Mouse (Mus musculus): ENCODE results near the gene Gm17617. TPM values are rescaled to one million over a fixed set of nuclear protein-coding genes. Genes with fewer than 3 reads are reported as not detected.

Gm17617 gene
- total and polyA plus RNA-seq, 3 experiments: not detected

GRCm38 (mm10) chr13:55168255-55168654 lies 34.9 kb upstream of the Gm17617 start:
- TF ChIP-seq POLR2A (IDR thresholded peaks at IDR 0.05; ENCODE audit: insufficient read depth, low read depth, low read length): no peak
- TF ChIP-seq CTCF (IDR thresholded peaks at IDR 0.05): no peak
- TF ChIP-seq EP300 (IDR thresholded peaks at IDR 0.05; ENCODE audit: insufficient read depth, low read depth, low read length): no peak
- no peak overlapping the region for H3K27ac ChIP-seq
- DNase-seq: no peak
- H3K36me3 ChIP-seq (ENCODE audit: control insufficient read depth, insufficient read depth, low read length): no peaks in the 10 kb centered on the region
- H3K79me2 ChIP-seq (replicated peaks; ENCODE audit: control insufficient read depth, insufficient read depth, low read length): no peaks in the 10 kb centered on the region
- H3K4me1 ChIP-seq (ENCODE audit: control insufficient read depth, insufficient read depth, low read length): peaks cover 8% of the 10 kb centered on the region
- no peak overlapping the region for H3K9ac ChIP-seq (ENCODE audit: low read depth, low read length)
- H3K27me3 ChIP-seq (ENCODE audit: control insufficient read depth, insufficient read depth, low read length): no peaks in the 10 kb centered on the region
- intact Hi-C loops (cut with DNase I): no loop called here
- no peak overlapping the region for H3K4me3 ChIP-seq
- 85% methylated on average over 5 of the region's 5 CpGs for WGBS

DNA sequence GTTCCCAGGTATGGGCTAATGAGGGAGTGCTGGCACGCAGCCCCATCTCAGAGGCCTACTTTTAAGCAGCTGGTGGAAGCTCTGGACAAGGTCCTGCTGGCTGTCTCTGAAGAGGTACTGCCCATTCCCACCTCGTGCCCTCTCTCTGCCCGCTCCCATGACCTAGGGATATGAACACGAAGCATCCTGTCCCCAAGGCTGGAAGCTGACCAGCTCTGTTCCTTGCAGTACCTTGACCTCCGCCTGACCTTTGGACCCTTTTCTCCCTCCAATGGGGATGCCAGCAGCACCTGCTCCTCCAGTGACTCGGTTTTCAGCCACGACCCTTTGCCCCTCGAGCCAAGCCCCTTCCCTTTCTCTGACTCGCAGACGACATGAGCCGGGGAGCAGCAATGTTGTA lies 34.5 kb upstream of the Gm17617 start:
- Histone ChIP-seq H3K4me1 (ENCODE audit: control insufficient read depth, insufficient read depth, low read length) (peaks cover 8% of the 10 kb centered on the region), H3K4me3 (no peak overlapping the region), H3K79me2 (replicated peaks; ENCODE audit: control insufficient read depth, insufficient read depth, low read length) (no peaks in the 10 kb centered on the region), H3K36me3 (ENCODE audit: control insufficient read depth, insufficient read depth, low read length) (no peaks in the 10 kb centered on the region), H3K27me3 (ENCODE audit: control insufficient read depth, insufficient read depth, low read length) (no peaks in the 10 kb centered on the region), H3K27ac (no peak overlapping the region), H3K9ac (ENCODE audit: low read depth, low read length) (no peak overlapping the region)
- DNase-seq: no peak
- intact Hi-C loops (cut with DNase I): no loop called here
- no peak for TF ChIP-seq CTCF (IDR thresholded peaks at IDR 0.05)
- no peak for TF ChIP-seq POLR2A (IDR thresholded peaks at IDR 0.05; ENCODE audit: insufficient read depth, low read depth, low read length)
- TF ChIP-seq EP300 (IDR thresholded peaks at IDR 0.05; ENCODE audit: insufficient read depth, low read depth, low read length): no peak
- WGBS: 87% methylated on average over 11 of the region's 11 CpGs

GRCm38 (mm10) chr13:55166806-55167725 lies 33.7 kb upstream of the Gm17617 start:
- Histone ChIP-seq H3K27me3 (ENCODE audit: control insufficient read depth, insufficient read depth, low read length) (no peaks in the 10 kb centered on the region), H3K79me2 (replicated peaks; ENCODE audit: control insufficient read depth, insufficient read depth, low read length) (no peaks in the 10 kb centered on the region), H3K9ac (ENCODE audit: low read depth, low read length) (no peak overlapping the region), H3K4me1 (ENCODE audit: control insufficient read depth, insufficient read depth, low read length) (peaks cover 5% of the 10 kb centered on the region), H3K36me3 (ENCODE audit: control insufficient read depth, insufficient read depth, low read length) (no peaks in the 10 kb centered on the region), H3K27ac (no peak overlapping the region), H3K4me3 (no peak overlapping the region)
- DNase-seq: no peak
- intact Hi-C loops (cut with DNase I): no loop called here
- 86% methylated on average over 32 of the region's 32 CpGs for WGBS
- no peak for TF ChIP-seq EP300 (IDR thresholded peaks at IDR 0.05; ENCODE audit: insufficient read depth, low read depth, low read length)
- TF ChIP-seq CTCF (IDR thresholded peaks at IDR 0.05): no peak
- no peak for TF ChIP-seq POLR2A (IDR thresholded peaks at IDR 0.05; ENCODE audit: insufficient read depth, low read depth, low read length)

DNA sequence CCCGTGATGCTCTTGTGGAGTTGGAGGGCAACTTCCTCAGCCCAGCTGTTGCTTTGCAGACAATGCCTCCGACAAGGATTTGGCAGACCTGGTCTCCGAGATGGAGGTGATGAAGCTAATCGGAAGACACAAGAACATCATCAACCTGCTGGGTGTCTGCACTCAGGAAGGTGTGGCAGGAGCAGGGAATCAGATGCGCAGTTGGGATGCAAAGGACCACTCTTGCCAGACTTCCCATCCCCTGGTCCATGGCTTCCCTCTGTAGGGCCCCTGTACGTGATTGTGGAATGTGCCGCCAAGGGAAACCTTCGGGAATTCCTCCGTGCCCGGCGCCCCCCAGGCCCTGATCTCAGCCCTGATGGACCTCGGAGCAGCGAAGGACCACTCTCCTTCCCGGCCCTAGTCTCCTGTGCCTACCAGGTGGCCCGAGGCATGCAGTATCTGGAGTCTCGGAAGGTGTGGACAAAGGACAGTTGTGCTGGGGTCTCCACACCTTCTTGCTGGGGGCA lies 32.5 kb upstream of the Gm17617 start:
- Histone ChIP-seq H3K27me3 (ENCODE audit: control insufficient read depth, insufficient read depth, low read length) (no peaks in the 10 kb centered on the region), H3K79me2 (replicated peaks; ENCODE audit: control insufficient read depth, insufficient read depth, low read length) (no peaks in the 10 kb centered on the region), H3K4me1 (ENCODE audit: control insufficient read depth, insufficient read depth, low read length) (no peaks in the 10 kb centered on the region), H3K36me3 (ENCODE audit: control insufficient read depth, insufficient read depth, low read length) (no peaks in the 10 kb centered on the region), H3K9ac (ENCODE audit: low read depth, low read length) (no peak overlapping the region), H3K4me3 (no peak overlapping the region), H3K27ac (no peak overlapping the region)
- no peak for DNase-seq
- 87% methylated on average over 16 of the region's 16 CpGs for WGBS
- intact Hi-C loops (cut with DNase I): no loop called here
- TF ChIP-seq CTCF (IDR thresholded peaks at IDR 0.05): no peak
- no peak for TF ChIP-seq EP300 (IDR thresholded peaks at IDR 0.05; ENCODE audit: insufficient read depth, low read depth, low read length)
- TF ChIP-seq POLR2A (IDR thresholded peaks at IDR 0.05; ENCODE audit: insufficient read depth, low read depth, low read length): no peak

DNA sequence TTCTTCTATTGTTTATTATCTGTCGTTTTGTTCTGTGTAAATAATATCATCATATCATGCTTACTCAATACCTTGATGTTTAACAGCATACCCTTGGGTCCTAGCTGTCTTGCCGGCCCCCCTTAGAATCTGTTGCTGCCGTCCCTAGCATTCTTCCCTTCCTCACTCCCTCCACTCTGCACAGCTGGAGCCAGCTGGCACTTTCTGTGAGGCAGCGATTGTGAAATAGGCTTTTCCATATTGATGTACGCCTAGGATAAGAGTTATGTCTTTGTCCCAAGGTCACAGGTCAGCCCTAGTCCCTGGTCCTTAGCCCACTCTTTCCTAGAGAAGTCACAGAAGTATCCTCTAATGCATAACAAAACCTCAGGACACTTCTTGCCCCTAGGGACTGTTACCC lies 30.2 kb upstream of the Gm17617 start:
- H3K27me3 ChIP-seq (ENCODE audit: control insufficient read depth, insufficient read depth, low read length): no peaks in the 10 kb centered on the region
- no peaks in the 10 kb centered on the region for H3K79me2 ChIP-seq (replicated peaks; ENCODE audit: control insufficient read depth, insufficient read depth, low read length)
- no peak for DNase-seq
- 54% methylated on average over 5 of the region's 5 CpGs for WGBS
- intact Hi-C loops (cut with DNase I): no loop called here
- TF ChIP-seq POLR2A (IDR thresholded peaks at IDR 0.05; ENCODE audit: insufficient read depth, low read depth, low read length) (no peak), EP300 (IDR thresholded peaks at IDR 0.05; ENCODE audit: insufficient read depth, low read depth, low read length) (no peak), CTCF (IDR thresholded peaks at IDR 0.05) (no peak)
- no peak overlapping the region for H3K27ac ChIP-seq
- no peaks in the 10 kb centered on the region for H3K36me3 ChIP-seq (ENCODE audit: control insufficient read depth, insufficient read depth, low read length)
- H3K4me3 ChIP-seq: no peak overlapping the region
- no peak overlapping the region for H3K9ac ChIP-seq (ENCODE audit: low read depth, low read length)
- no peaks in the 10 kb centered on the region for H3K4me1 ChIP-seq (ENCODE audit: control insufficient read depth, insufficient read depth, low read length)

DNA sequence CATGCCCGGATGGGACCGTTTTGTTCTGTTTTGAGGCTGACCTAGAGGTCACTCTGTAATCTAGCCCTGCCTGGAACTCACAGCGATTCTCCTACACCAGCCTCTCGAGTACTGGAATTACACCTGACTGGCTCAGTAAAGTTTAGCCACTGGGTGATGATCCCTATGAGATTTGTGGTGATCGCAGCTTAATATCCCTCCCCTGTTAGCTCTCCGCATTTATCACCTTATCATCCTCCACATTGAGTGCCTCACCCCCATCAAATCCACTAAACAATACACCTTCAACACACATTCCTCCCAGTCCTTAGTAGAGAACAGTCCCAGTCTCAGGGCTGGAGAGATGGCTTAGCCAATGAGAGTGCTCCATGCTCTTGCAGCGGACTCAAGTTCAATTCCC lies 29.0 kb upstream of the Gm17617 start:
- WGBS: 65% methylated on average over 7 of the region's 7 CpGs
- H3K4me3 ChIP-seq: no peak overlapping the region
- no peaks in the 10 kb centered on the region for H3K36me3 ChIP-seq (ENCODE audit: control insufficient read depth, insufficient read depth, low read length)
- no peaks in the 10 kb centered on the region for H3K27me3 ChIP-seq (ENCODE audit: control insufficient read depth, insufficient read depth, low read length)
- no peaks in the 10 kb centered on the region for H3K4me1 ChIP-seq (ENCODE audit: control insufficient read depth, insufficient read depth, low read length)
- DNase-seq: no peak
- no peak overlapping the region for H3K27ac ChIP-seq
- H3K79me2 ChIP-seq (replicated peaks; ENCODE audit: control insufficient read depth, insufficient read depth, low read length): no peaks in the 10 kb centered on the region
- intact Hi-C loops (cut with DNase I): no loop called here
- TF ChIP-seq POLR2A (IDR thresholded peaks at IDR 0.05; ENCODE audit: insufficient read depth, low read depth, low read length) (no peak), EP300 (IDR thresholded peaks at IDR 0.05; ENCODE audit: insufficient read depth, low read depth, low read length) (no peak), CTCF (IDR thresholded peaks at IDR 0.05) (no peak)
- no peak overlapping the region for H3K9ac ChIP-seq (ENCODE audit: low read depth, low read length)

Measured in heart, adult 2 months (tissue).